Mouse (Mus musculus) left cerebral cortex, postnatal 4 days (tissue): Measurements from ENCODE around the gene Nsf. TPM values are rescaled to one million over a fixed set of nuclear protein-coding genes. Genes with fewer than 3 reads are reported as not detected.
A peak's percentile ranks its signal among the peaks of the same experiment; 100 is the strongest.

Source experiments
- DNase-seq: peaks from one replicate; pipeline ENCODE4 v3.0.0-alpha.2; 2022
- intact Hi-C: fragments of 180-260 bp; cut with DNase I; formaldehyde crosslinking; loops from one replicate; pipeline ENCODE4 v1.15.1; 2025
- total RNA-seq, 2 experiments: library from RNA; stranded (reverse); gene quantifications; 2 replicates each; pipeline ENCODE4 v1.2.3; 2021

The Nsf gene
- total RNA-seq, 2 experiments from 2014 or later: 241 to 292 TPM

DNA sequence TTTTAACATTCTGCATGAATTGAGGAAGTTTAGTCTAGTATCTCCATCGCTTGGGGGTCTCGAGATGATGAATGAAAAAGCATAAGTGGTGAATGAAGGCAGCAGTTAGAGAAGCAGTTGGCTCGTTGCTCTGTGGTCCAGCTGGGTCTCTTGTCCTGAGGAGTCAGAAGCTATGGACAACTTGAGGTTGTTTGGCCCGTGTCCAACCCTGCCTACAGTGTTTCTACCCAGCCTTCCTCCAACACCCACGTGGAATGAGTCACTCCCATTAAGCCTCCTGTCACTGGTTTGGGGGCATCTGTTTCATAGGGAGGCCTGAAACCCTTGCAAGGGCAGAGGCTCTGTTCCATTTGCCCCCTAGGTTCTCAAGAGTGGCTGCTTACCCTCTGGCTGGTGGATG, 163.9 kb downstream of the Nsf start:
- intact Hi-C loops: no loop called here
- DNase-seq: peak; percentile 50

DNA sequence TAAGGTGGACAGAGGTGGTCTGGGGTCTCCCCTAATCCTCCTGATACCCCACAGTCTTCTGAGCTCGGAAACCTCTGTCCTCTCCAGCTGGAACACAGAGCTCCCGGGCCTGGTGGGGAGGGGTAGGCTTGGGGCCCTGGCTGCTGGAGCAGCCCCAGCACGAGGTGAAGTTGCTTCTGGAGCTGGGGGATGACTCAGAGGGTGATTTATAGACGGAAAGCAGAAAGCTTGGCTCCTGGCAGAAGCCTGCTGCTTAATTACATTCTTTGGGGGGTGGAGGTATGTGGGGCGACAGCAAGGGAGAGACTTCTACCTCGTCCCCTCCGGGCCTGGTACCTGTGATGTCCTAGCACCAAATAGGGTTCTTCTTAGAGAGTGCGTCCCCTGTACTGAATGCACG, 173.7 kb downstream of the Nsf start:
- intact Hi-C loops: no loop called here

DNA sequence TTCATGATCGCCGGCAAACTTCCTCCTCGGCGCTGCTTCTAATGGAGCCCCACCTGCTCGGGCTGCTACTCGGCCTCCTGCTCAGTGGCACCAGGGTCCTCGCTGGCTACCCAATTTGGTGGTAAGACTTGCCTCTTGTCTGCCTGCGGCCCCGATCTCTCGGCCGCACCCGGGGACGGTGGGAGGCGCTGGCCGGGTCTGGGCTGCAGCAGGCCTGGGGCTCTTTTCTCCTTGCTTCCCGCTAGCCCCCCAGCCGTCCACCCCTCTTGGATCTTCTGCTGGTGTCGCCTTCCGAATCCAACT, 179.7 kb downstream of the Nsf start:
- DNase-seq: no peak
- intact Hi-C loops: no loop called here

More for the DNA sequence above, 173.7 kb downstream of the Nsf start:
- no peak for DNase-seq

DNA sequence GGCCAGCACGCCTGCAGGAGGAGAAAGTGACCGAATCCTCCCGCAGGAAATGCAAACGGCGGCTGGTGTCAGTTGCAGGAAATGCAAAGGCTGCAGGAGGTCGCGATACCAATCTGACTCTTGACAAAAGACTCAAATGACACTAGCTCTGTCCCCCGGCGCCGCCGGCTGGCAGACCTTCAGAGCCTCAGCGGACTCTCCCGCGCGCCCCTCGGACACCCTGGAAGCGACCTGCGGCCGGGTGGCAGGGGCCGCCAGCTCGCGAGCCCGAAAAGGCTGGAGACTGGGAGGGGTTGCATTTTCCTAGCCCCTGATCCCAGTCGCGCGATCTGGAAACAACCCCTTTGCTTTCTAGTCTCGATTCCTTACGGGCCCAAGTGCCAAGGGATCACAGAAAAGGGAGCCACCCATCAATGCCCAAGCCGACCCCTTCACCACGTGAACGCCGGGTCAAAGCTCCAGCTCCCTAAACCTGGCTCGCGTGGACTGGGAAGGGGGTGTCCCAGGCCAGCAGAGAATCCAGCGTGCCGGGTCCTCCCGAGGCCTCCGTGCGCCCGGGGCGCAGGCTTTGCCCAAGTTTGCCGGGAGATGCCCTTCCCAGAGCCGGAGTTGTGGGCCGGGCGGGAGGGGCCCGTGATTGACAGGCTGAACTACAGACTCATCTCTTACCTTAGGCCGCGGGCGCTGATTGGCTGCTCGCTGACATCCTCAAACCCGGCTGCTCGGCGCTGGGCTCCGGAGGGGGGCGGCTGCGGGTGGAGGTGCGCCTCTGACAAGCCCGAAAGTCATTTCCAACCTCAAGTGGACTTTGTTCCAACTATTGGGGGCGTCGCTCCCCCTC, 180.2 kb downstream of the Nsf start, which contains the start of gene Wnt3:
TSS of gene Wnt3 (plus strand) at position 764 of the 841 bp plus-strand sequence.
- intact Hi-C loops: no loop called here
- peak; percentile 57 for DNase-seq

DNA sequence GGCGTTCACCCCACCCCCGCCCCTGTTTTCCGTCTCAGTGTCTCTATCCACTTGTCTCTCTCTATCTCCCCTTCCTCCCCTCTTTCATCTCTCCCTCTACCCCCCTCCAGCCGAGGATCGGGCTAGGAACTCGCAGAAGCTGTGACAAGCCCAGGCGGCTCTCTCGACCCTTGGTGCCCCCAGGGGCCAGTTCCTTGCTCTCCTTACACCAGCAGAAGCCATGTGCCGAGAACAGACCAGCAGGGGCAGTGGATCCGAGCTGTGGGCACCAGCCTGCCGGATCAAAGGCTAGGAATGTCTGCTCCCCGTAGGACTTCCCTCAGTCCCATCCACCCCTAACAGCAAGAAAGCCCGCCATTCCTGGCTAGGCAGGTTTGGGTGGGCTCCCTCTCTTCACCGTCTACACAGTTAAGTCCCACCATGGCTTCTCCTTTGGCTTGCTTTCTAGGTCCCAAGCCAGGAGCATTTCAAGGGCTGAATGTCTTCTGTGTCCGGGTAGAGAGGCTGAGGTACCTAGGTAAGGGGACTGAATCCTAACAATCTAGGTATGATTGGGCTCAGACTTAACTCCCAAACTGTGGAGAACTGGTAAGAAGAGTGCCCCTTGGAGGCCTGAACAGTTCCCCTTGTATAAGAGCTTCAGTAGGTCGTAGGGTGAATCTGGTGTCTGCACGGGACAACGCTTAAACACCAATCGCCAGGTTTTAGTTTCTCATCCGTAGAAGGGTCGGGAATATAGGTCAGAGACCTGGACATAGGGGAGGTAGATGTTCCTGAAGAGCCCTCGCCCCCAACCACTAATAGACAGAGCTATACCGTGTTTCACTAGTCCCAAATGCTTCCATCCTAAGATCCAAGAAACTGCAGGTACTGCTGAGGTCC, 181.1 kb downstream of the Nsf start:
- intact Hi-C loops: no loop called here
- DNase-seq: no peak

Other genes starting within 250 kb of the Nsf start
- not detected for gene Wnt9b, start 204.2 kb downstream of the Nsf start, total RNA-seq
- gene Wnt3, start 179.9 kb downstream of the Nsf start, total RNA-seq: 1 to 10 TPM; 2.5 to 2.8 TPM
- 100 to 1,000 TPM; 138 to 141 TPM for gene Arf2, start 12.7 kb upstream of the Nsf start, total RNA-seq
- gene Crhr1, start 178.8 kb upstream of the Nsf start, total RNA-seq: 10 to 100 TPM; 23.8 to 26.0 TPM
- gene Sppl2c, start 232.3 kb upstream of the Nsf start, total RNA-seq: not detected